Mouse (Mus musculus) layer of hippocampus, adult 2 months (tissue): ENCODE measurements around the gene En1. TPM values are rescaled to one million over a fixed set of nuclear protein-coding genes. Genes with fewer than 3 reads are reported as not detected.

Experiments
- DNase-seq, 2 experiments: peaks; one replicate each; pipeline ENCODE4 v3.0.0; 2022; ENCODE audit warnings: low spot score in 2 of 2
- H3K27ac ChIP-seq: fragments of 200-600 bp; 2 replicates; pipeline ENCODE4 v1.8.1; 2022
- H3K4me3 ChIP-seq: fragments of 200-600 bp; 2 replicates; pipeline ENCODE4 v1.8.1; 2022; ENCODE audit warnings: mild to moderate bottlenecking
- CTCF ChIP-seq: fragments of 200-600 bp; conservative IDR thresholded peaks from 2 replicates; pipeline ENCODE4 v1.8.1; 2022; ENCODE audit warnings: antibody characterized with exemption, mild to moderate bottlenecking, moderate library complexity
- long read RNA-seq, 2 experiments: library from polyadenylated mRNA; stranded (forward); transcript quantifications; one replicate each; pipeline ENCODE4 v2.0.0; 2021; ENCODE audit warnings: borderline mapping rate in 2 of 2
- total RNA-seq, 2 experiments: library from RNA; stranded (reverse); gene quantifications; 2 replicates each; pipeline ENCODE4 v1.2.3; 2021

En1 gene
- total RNA-seq = not detected
- long read RNA-seq, experiment 1 = 0 reads
- long read RNA-seq, experiment 2 = 0 reads

GRCm38 (mm10) chr1:120602031-120602730 is at the start of gene En1:
TSS of gene En1 (plus strand) at chr1:120602418.
- Histone ChIP-seq H3K4me3 (peak within 1 kb of the TSS; percentile 17), H3K27ac (no peak within 1 kb of the TSS)
- no peak for TF ChIP-seq CTCF
- no peak for DNase-seq

- DNase-seq = no peak
- no peak for TF ChIP-seq CTCF
- H3K4me3 ChIP-seq = no peak overlapping the region
- no peak overlapping the region for H3K27ac ChIP-seq
Observed at GRCm38 (mm10) chr1:120556926-120557846, 45.0 kb upstream of the En1 start.

- Histone ChIP-seq H3K4me3 (no peak overlapping the region), H3K27ac (no peak overlapping the region)
- TF ChIP-seq CTCF = no peak
- DNase-seq = no peak
Observed at GRCm38 (mm10) chr1:120558341-120559285, 43.6 kb upstream of the En1 start.

- H3K4me3 ChIP-seq = no peak overlapping the region
- no peak for DNase-seq
- no peak for TF ChIP-seq CTCF
Observed at GRCm38 (mm10) chr1:120559911-120560310, 42.3 kb upstream of the En1 start.

GRCm38 (mm10) chr1:120581306-120581705 is 20.9 kb upstream of the En1 start:
- no peak overlapping the region for H3K4me3 ChIP-seq
- no peak for TF ChIP-seq CTCF
- no peak for DNase-seq
- no peak overlapping the region for H3K27ac ChIP-seq

More at GRCm38 (mm10) chr1:120559911-120560310, 42.3 kb upstream of the En1 start:
- no peak overlapping the region for H3K27ac ChIP-seq

GRCm38 (mm10) chr1:120585481-120585880 is 16.7 kb upstream of the En1 start:
- no peak for TF ChIP-seq CTCF
- H3K4me3 ChIP-seq = no peak overlapping the region
- no peak for DNase-seq
- H3K27ac ChIP-seq = no peak overlapping the region

- peak; percentile 95; the same call in 1 of the 2 replicates for TF ChIP-seq CTCF
- no peak overlapping the region for H3K4me3 ChIP-seq
- DNase-seq = peak; percentile 69 to 78
- H3K27ac ChIP-seq = no peak overlapping the region
Observed at GRCm38 (mm10) chr1:120586500-120587110, 15.6 kb upstream of the En1 start.

GRCm38 (mm10) chr1:120587431-120587830 is 14.8 kb upstream of the En1 start:
- Histone ChIP-seq H3K4me3 (no peak overlapping the region), H3K27ac (no peak overlapping the region)
- DNase-seq = no peak
- no peak for TF ChIP-seq CTCF

GRCm38 (mm10) chr1:120587960-120588359 is 14.3 kb upstream of the En1 start:
- Histone ChIP-seq H3K4me3 (no peak overlapping the region), H3K27ac (no peak overlapping the region)
- TF ChIP-seq CTCF = no peak
- DNase-seq = no peak

GRCm38 (mm10) chr1:120588362-120589027 is 13.7 kb upstream of the En1 start:
- Histone ChIP-seq H3K4me3 (no peak overlapping the region), H3K27ac (no peak overlapping the region)
- TF ChIP-seq CTCF = no peak
- no peak for DNase-seq

- DNase-seq = no peak
- no peak for TF ChIP-seq CTCF
- Histone ChIP-seq H3K4me3 (no peak overlapping the region), H3K27ac (no peak overlapping the region)
Observed at GRCm38 (mm10) chr1:120593236-120593919, 8.8 kb upstream of the En1 start.
